Mouse (Mus musculus) olfactory bulb, adult 2 months (tissue): ENCODE results near the gene Itpr2.

Experiments used
- CTCF ChIP-seq: fragments of 200-500 bp; IDR thresholded peaks from 2 replicates; pipeline ENCODE4 v1.5.1; 2012; ENCODE audit warnings: low read depth, mild to moderate bottlenecking, low read length, moderate library complexity; ENCODE audit not compliant: insufficient read depth
- POLR2A ChIP-seq: fragments of 200-500 bp; IDR thresholded peaks from 2 replicates; pipeline ENCODE4 v1.6.1; 2012; ENCODE audit warnings: mild to moderate bottlenecking, low read depth, low read length, moderate library complexity; ENCODE audit not compliant: insufficient read depth

GRCm38 (mm10) chr6:146490416-146490960, 11.5 kb downstream of the Itpr2 start:
- no peak for TF ChIP-seq POLR2A
- TF ChIP-seq CTCF = no peak
